Mouse (Mus musculus): ENCODE results near the gene Pim2. TPM values are rescaled to one million over a fixed set of nuclear protein-coding genes. Genes with fewer than 3 reads are reported as not detected.

Pim2 gene
- 8.9 and 15.1 TPM in 2 replicates for polyA plus RNA-seq (2012; rRNA removed; ENCODE audit: low replicate concordance)

DNA sequence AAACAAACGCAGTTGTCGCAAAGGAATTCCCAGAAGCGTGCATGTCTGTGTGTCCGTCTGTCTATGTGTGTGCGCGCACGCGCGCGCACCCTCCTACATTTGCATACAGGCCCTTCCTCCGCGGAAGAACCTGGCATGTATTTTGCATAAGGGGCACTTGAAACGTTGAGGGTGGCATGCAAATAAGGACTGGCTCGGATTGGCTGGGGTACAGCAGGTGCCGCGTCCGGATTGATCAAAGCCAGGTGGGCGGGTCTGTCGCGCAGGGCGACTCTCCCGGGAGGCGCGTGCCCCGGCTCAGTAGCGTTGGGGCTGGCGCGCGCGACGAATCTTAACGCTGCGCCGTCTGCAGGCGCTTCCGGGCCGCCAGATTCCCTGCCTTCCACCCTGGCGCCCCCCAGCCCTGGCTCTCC lies at the start of gene Pim2:
Pim2 (plus strand) TSS at position 256 of the 413 bp plus-strand sequence.

DNA sequence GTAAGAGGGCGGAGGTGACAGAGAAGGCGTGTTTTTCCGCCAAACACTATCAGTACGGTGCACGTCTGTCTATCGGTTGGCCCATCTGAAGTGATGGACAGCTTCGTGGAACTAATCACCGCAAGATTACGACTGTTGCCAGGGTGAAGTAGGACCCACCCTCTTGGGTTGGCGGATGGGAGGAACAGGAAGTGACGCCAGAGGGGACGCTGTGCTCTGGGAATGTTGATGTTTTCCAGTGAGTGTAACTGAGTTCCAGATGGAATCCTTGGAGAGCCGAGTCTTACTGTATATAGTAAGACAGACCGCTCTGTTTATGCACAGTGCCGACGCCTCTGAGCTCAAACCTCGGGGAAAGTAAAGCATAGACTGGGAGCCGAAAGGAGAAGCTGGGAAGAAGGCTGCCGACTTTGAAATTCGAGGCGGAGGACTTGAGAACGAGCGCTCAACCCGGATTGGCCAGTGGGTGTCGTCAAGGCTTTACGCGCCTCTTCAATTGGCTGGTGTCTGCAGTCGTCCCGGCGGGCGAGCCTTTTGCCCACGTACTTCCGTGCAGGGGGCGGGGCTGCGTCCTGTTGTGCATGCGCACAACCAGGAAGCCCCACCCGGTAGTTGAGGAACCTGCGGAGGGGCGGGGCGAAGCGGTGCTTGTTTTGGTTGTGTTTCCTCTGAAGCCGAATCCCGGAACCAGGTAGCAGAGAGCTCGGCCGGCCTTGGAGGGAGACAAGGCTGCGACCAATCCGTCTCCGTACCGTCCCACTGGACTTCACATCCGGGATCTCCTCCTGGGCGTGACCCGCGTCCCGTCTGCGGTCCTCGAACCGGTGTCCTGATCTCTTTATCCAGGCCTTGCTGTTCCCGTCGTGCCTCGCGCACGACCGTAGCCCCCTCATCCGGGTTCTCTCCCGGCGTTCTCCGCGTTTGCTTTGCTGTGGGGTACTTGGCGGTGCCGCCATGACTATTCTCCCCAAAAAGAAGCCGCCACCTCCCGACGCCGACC lies 36.6 kb upstream of the Pim2 start, which contains the start of gene Otud5:
Otud5 (plus strand) TSS at position 202 of the 1,000 bp plus-strand sequence.

DNA sequence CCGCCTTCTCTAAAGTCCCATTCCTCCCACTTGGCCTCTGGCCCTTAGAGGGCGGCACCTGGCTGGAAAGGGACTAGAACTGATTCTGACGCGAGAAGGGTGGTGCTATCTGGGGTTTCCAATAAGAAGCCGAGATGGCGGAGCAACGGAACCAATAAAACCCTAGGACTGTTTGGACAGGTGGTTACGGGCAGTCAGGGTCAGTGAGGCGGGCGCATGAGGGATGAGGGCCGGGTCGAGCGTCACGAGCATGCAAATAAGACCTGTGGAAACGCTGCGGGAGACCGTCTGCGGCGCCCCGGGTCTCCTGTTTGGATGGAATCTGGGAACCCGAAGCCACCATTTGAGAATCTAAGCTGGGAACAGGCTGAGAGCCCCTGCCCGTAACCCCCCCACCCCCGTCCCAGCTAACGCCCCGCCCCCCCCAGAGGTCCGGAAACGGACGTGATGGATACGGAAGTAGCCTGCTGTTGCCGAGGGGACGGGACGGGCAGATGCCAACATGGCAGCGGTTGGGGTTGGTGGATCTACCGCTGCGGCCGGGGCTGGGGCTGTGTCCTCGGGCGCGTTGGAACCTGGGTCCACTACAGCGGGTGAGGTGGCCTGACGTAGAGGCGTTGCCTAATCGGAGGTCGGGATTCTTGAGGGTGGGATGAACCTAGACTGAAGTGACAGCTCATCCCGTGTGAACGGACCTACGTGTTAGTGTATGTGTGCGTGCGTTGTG lies 5.9 kb downstream of the Pim2 start, which contains the start of gene Slc35a2:
Slc35a2 (plus strand) TSS at position 188 of the 727 bp plus-strand sequence.

DNA sequence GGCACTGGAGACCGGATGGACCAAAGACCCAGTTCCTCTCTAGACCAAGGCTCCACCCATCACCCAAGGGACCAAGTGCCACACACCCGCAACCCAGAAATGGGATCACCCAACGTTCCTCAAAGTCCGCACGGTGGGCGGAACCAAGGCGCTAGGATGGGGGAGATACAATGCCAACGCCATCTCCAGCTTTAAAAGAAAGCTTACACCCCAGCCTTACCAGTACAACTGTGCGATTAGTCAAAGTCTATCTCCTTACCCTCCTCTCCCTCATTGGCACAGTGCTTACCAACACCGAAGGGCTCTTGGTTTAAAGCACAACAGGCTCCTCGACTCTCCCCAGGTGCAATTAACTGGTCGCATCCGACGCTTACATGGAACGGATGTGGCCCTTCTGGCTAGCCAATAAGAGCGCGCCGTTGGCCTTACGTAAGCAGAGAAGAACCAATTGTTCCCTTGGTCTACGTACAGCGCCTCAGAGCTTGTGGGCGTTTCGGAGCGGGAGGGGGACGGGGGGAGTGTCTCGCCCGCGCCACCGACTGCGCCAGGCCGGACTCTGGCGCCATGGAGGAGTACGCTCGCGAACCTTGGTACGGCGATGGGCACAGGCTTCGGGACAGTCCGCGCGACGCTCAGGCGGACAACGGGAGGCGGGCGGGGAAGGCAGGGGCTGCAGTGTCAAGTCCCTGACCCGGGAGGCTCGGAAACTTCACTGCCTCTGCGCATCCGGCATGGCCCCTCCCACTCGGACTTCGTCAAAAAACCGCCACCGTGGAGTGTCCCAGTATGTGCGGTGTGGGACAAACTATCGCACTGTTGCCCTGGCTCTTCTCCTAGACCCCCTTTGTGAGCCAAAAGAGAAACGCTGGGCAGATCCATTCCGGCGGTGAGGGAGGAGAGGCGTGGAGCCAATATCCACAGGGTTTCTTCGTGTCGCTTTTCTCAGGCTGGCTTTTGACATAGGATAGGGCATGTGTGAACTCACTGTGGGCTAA lies 21.1 kb downstream of the Pim2 start, which contains the start of the genes Pqbp1 and Timm17b:
Pqbp1 (minus strand) TSS at position 390 of the 995 bp plus-strand sequence.
Timm17b (plus strand) TSS at position 478 of the 995 bp plus-strand sequence.

GRCm38 (mm10) chrX:7907735-7908134 lies 29.7 kb downstream of the Pim2 start, which contains the start of gene Gm10491:
Gene Gm10491, minus strand, starts transcription at chrX:7907835.

DNA sequence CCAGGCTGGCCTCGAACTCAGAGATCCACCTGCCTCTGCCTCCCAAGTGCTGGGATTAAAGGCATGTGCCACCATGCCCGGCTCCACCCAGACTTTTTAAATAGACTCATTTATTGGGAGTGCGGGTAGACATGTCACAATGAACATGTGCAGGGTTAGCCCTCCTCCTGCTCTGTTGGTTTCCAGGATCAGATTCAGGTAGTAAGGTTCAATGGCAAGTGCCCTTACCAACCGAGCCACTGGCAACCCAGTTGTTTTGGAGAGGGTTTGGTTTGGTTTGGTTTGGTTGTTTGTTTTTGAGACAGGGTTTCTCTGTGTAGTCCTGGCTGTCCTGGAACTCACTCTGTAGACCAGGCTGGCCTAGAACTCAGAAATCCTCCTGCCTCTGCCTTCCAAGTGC lies 31.2 kb downstream of the Pim2 start, which contains the start of gene Gm10490:
Gm10490 (plus strand) TSS at position 301 of the 400 bp plus-strand sequence.

DNA sequence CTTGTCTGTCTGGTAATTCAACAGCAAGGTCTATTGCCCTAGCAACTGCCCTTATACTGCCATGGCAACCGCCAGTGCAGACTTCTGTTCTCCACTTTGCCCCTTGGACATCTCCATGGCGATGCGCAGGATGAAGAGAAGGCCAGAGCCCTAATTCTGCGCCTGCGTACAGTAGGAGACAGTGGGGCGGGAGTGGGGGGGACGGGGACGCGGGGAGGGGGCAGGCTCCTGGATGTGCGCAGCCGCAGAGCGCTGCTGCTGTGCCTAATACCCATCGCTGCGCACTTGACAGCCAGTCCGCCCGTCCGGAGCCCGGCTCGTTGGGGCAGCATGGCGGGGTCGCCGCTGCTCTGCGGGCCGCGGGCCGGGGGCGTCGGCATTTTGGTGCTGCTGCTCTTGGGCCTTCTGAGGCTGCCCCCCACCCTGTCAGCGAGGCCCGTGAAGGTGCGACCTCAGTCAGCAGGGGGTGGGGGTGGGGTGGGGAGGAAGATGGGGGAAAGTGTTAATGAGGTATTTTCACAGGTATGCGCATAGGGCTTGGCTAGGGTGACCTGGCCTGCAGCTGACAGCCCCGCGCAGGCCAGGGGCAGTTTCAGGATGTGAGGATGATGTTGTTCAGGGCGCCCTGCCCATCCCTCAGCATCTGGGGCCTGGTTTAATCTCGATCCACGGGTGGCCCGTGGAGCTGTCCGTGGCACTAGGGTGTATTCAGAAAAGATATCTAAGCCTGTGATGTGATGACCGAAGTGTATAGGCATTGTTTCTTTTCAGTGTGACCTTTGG lies 41.7 kb downstream of the Pim2 start, which contains the start of gene Pcsk1n:
Pcsk1n (plus strand) TSS at position 222 of the 783 bp plus-strand sequence.

DNA sequence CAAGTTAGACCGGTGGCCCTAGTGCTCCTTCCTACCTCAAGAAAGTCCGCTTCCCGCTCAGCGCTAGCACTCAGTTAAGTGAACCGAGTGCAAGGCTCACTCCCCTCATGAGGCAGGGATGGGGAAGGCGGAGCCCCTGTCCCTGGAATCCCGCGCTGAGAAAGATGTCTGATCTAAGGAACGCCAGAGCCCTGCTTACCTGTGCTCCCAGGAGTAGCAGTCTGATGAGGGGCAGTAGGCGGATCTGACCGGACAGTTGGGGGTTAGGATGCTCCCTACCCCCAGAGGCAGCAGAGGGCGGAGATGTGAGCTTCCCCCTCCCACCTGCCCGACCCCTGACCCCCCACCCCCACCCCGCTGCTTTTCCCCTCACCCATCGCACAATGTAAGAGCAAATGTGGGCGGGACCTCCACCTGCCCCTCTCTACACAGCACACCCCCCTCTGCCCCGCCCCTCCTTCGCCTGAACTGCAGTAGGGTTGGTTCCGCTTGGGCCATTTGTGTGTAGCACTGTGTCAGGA lies 50.3 kb downstream of the Pim2 start, which contains the start of gene Eras:
Eras (minus strand) TSS at position 338 of the 521 bp plus-strand sequence.

Other genes with a start within 250 kb of the Pim2 start
- gene Syp, start 239.8 kb upstream of the Pim2 start, polyA plus RNA-seq (2012; rRNA removed; ENCODE audit: low replicate concordance) = 3.2 and 3.8 TPM in 2 replicates
- gene Prickle3, start 221.0 kb upstream of the Pim2 start, polyA plus RNA-seq (2012; rRNA removed; ENCODE audit: low replicate concordance) = 12.6 and 29.4 TPM in 2 replicates
- 79.9 and 101 TPM in 2 replicates for gene Plp2, start 206.9 kb upstream of the Pim2 start, polyA plus RNA-seq (2012; rRNA removed; ENCODE audit: low replicate concordance)
- 1.8 and 1.9 TPM in 2 replicates for gene Magix, start 197.0 kb upstream of the Pim2 start, polyA plus RNA-seq (2012; rRNA removed; ENCODE audit: low replicate concordance)
- gene Gpkow, start 181.1 kb upstream of the Pim2 start, polyA plus RNA-seq (2012; rRNA removed; ENCODE audit: low replicate concordance) = 1.0 and 1.8 TPM in 2 replicates
- gene Wdr45, start 163.9 kb upstream of the Pim2 start, polyA plus RNA-seq (2012; rRNA removed; ENCODE audit: low replicate concordance) = 25.3 and 29.7 TPM in 2 replicates
- gene Gm45208, start 156.0 kb upstream of the Pim2 start, polyA plus RNA-seq (2012; rRNA removed; ENCODE audit: low replicate concordance) = 0.74 and 2.9 TPM in 2 replicates
- 54.9 and 59.3 TPM in 2 replicates for gene Praf2, start 149.8 kb upstream of the Pim2 start, polyA plus RNA-seq (2012; rRNA removed; ENCODE audit: low replicate concordance)
- 25.1 and 46.4 TPM in 2 replicates for gene Ccdc120, start 127.4 kb upstream of the Pim2 start, polyA plus RNA-seq (2012; rRNA removed; ENCODE audit: low replicate concordance)
- gene Tfe3, start 115.7 kb upstream of the Pim2 start, polyA plus RNA-seq (2012; rRNA removed; ENCODE audit: low replicate concordance) = 20.6 and 27.4 TPM in 2 replicates
- gene Gripap1, start 88.5 kb upstream of the Pim2 start, polyA plus RNA-seq (2012; rRNA removed; ENCODE audit: low replicate concordance) = 12.0 and 13.5 TPM in 2 replicates
- gene Kcnd1, start 56.0 kb upstream of the Pim2 start, polyA plus RNA-seq (2012; rRNA removed; ENCODE audit: low replicate concordance) = 0.60 and 0.85 TPM in 2 replicates
- 40.2 and 43.1 TPM in 2 replicates for gene Otud5, start 36.9 kb upstream of the Pim2 start, polyA plus RNA-seq (2012; rRNA removed; ENCODE audit: low replicate concordance)
- 113 and 128 TPM in 2 replicates for gene Slc35a2, start 5.8 kb downstream of the Pim2 start, polyA plus RNA-seq (2012; rRNA removed; ENCODE audit: low replicate concordance)
- 33.7 and 40.2 TPM in 2 replicates for gene Pqbp1, start 21.0 kb downstream of the Pim2 start, polyA plus RNA-seq (2012; rRNA removed; ENCODE audit: low replicate concordance)
- 50.6 and 53.9 TPM in 2 replicates for gene Timm17b, start 21.1 kb downstream of the Pim2 start, polyA plus RNA-seq (2012; rRNA removed; ENCODE audit: low replicate concordance)
- gene Gm10491, start 29.6 kb downstream of the Pim2 start, polyA plus RNA-seq (2012; rRNA removed; ENCODE audit: low replicate concordance) = not detected in 2 replicates
- gene Gm10490, start 31.3 kb downstream of the Pim2 start, polyA plus RNA-seq (2012; rRNA removed; ENCODE audit: low replicate concordance) = not detected in 2 replicates
- gene Pcsk1n, start 41.6 kb downstream of the Pim2 start, polyA plus RNA-seq (2012; rRNA removed; ENCODE audit: low replicate concordance) = 18.8 and 43.0 TPM in 2 replicates
- gene Eras, start 50.3 kb downstream of the Pim2 start, polyA plus RNA-seq (2012; rRNA removed; ENCODE audit: low replicate concordance) = not detected in 2 replicates
- 6.2 and 9.8 TPM in 2 replicates for gene Hdac6, start 69.6 kb downstream of the Pim2 start, polyA plus RNA-seq (2012; rRNA removed; ENCODE audit: low replicate concordance)
- 0.24 and 0.27 TPM in 2 replicates for gene Gata1, start 99.8 kb downstream of the Pim2 start, polyA plus RNA-seq (2012; rRNA removed; ENCODE audit: low replicate concordance)
- gene Glod5, start 140.2 kb downstream of the Pim2 start, polyA plus RNA-seq (2012; rRNA removed; ENCODE audit: low replicate concordance) = 15.0 and 16.6 TPM in 2 replicates
- 4.7 and 7.2 TPM in 2 replicates for gene Suv39h1, start 196.5 kb downstream of the Pim2 start, polyA plus RNA-seq (2012; rRNA removed; ENCODE audit: low replicate concordance)
- gene Was, start 212.2 kb downstream of the Pim2 start, polyA plus RNA-seq (2012; rRNA removed; ENCODE audit: low replicate concordance) = 1.9 and 5.2 TPM in 2 replicates

Measured in duodenum, adult 2 months (tissue).